Mouse (Mus musculus) MEL-GATA-1-ER (cell line): Measurements from ENCODE around the gene Snx14.

Source experiments
- DNase-seq: peaks from one replicate; pipeline ENCODE4 v3.0.0-alpha.2; 2012; ENCODE audit warnings: low read depth; ENCODE audit errors: extremely low read depth

Gene Snx14

GRCm38 (mm10) chr9:88388826-88389225 lies 49.9 kb downstream of the Snx14 start:
- DNase-seq, result no peak

GRCm38 (mm10) chr9:88380542-88380941 lies 58.2 kb downstream of the Snx14 start:
- no peak for DNase-seq

- DNase-seq, result peak; percentile 68
These were observed 58.7 kb downstream of the Snx14 start for GRCm38 (mm10) chr9:88380076-88380475.

GRCm38 (mm10) chr9:88379057-88379456 lies 59.7 kb downstream of the Snx14 start:
- no peak for DNase-seq

GRCm38 (mm10) chr9:88377483-88377882 lies 61.3 kb downstream of the Snx14 start:
- no peak for DNase-seq

DNA sequence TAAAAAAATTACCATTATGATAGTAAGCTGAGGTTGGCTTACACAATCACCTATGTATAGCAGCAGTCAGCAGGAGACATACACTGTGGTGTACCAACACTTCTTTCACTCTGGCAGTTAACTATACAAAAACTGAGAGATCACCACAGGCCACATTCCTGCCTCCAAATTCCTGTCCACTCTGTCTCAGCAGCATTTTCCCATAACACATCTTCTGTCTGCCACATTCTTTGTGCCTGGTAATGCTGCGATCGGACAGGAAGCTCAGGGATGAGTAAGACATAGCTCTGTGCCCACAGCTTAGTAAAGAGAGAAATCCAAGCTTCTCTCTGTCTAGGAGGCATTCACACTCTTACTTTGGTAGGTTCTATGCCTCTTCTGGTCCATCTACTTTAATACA lies 65.8 kb downstream of the Snx14 start:
- DNase-seq, result no peak

GRCm38 (mm10) chr9:88371201-88371600 lies 67.6 kb downstream of the Snx14 start:
- no peak for DNase-seq

DNA sequence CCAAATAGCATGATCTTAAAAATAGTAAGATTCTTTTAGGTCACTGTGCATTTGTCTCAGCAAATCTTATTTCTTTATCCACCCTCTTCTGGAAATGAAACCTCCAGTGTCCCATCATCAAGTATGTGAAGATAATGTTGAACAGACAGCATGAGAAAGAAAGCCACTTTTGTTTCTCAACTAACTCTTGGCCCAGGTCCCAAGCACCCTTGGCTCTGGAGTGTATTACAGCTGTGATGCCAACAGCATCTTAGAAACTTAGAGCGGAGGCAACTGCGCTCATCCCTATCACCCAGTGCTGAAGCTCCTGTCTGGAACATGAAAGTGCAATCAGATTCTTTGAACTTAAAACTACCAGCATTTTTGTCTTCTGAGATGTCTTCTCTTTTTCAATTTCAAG lies 69.1 kb downstream of the Snx14 start:
- no peak for DNase-seq

DNA sequence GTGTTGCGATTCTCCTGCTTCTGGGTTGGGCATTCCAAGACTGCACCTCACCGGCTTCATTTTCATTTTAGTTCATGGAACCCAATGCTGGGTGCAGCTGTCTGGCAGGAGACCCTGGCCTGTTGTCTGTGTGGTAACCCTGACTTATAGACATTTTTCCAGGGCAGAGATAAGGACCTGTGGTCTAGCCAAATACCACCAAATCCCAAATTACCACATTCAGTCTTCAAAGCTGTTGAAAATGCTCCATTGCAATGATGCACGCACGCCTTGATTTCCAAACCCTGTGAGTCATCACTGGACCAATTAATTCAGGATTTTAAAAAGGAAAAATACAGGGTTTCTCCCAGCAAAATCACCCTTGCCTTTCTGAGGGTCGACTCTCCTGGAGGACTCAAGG lies 70.3 kb downstream of the Snx14 start:
- no peak for DNase-seq

DNA sequence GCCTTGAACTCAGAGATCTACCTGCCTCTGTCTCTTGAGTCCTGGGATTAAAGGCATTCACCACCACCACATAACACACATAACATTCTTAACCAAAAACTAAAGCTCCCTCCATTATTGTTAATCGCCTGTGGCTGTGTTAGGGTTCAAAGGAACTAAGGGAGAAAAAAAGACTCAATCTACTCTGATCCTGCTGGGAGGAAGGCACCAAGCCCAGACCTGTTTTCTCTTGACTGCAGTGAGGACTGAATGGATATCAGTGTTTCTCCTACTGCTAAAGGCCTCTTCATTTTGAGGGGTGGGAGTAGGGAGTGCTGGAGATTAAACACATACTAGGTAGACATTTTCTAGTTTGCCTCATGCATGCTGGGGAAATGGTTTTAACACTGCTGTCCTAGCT lies 71.0 kb downstream of the Snx14 start:
- no peak for DNase-seq

- no peak for DNase-seq
These were observed 71.4 kb downstream of the Snx14 start for GRCm38 (mm10) chr9:88367322-88367721.

GRCm38 (mm10) chr9:88366819-88367218 lies 71.9 kb downstream of the Snx14 start:
- no peak for DNase-seq

DNA sequence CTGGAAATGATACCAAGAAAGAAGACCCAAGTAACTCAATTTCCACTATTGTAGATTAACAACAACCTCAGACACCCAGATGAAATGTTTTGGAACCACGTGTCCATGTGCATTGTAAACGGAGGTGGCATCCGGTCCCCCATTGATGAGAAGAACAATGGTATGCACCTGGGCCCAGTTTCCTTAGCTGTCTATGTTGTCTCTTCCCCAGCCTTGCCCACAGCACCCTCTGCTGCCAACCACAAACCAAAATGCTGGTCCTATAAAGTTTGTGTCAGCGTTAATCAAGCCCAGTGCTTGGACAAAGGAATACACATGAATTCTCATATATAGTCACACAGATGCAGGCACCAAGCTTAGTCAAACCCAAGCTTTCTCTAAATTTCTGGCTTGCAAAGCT lies 72.5 kb downstream of the Snx14 start:
- no peak for DNase-seq

DNA sequence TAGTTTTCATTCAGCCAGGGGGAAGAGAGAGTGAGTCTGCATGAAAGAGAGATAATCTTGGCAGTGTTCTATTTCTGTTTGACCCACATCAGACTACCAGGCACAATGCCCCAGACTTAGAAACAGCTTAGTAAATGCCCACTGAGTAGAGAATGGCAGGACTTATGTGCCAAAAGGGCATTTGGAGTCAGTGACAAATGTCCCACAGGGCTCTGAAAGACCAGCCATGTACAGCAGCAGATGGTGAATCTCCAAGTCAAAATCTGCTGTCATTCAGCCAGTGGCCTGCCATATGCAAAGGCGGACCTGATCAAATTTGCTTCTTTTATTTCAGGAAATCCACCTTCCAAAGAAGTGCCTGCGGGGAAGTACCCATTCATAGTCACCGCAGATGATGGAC lies 75.7 kb downstream of the Snx14 start:
- DNase-seq, result no peak

- peak; percentile 31 for DNase-seq
These were observed 76.5 kb downstream of the Snx14 start for GRCm38 (mm10) chr9:88362055-88362850.

- no peak for DNase-seq
These were observed 77.4 kb downstream of the Snx14 start for GRCm38 (mm10) chr9:88361211-88361909.

DNA sequence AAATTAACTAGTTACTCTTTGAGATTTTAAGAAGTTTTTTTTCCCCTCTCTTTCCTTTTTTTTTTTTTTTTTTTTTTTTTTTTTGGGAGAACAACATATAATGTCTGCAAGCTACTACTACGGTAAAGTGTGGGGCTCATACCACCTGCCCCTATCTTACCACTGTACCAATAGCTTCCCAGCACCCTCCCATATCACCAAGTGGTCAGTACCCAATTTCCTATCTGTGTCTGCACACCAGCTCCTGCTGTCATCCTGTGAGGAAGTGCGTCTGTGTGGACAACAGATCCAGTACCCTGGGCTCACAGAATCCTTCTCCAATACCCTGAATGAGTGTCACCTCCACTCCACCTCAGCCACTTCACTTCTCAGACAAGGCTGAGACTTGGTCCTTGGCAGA lies 79.6 kb downstream of the Snx14 start:
- DNase-seq, result peak; percentile 47

DNA sequence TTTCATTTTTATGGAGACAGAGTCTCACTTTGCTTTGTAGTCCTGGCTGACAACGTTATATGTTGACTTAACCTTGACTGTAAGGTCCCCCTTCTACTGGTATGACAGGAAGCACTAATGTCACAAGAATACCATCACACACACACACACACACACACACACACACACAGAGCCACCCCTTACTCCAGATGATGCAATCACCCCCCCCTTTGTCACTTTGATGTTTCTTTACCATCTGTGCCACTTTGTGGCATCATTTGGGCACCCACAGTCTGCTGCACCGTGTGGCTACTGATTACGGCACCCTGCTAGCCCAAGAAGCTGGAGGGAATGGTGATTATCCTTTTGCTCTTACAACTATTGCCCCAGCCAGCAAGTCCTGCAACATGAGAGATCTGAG lies 81.6 kb downstream of the Snx14 start:
- DNase-seq, result no peak

DNA sequence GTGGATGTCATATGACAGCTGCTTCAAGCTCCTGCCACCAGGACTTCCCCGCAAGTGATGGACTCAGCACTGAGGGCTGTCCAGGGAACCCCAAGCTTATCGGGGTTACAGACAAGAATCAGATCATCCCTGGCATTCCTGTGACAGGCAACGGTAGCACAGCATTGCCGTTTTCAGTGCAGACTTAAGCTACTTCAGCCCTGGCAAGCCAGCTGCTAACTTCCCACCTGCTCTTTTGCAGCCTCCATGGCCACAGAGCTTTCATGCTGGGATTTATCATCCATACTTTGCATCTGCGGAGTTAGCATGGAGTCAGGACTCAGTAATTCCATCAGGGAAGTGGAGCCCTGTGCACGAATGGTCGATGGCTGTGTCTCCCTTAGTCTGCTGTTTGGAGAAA lies 85.3 kb downstream of the Snx14 start:
- no peak for DNase-seq

- DNase-seq, result no peak
These were observed 86.0 kb downstream of the Snx14 start for GRCm38 (mm10) chr9:88352741-88353140.

DNA sequence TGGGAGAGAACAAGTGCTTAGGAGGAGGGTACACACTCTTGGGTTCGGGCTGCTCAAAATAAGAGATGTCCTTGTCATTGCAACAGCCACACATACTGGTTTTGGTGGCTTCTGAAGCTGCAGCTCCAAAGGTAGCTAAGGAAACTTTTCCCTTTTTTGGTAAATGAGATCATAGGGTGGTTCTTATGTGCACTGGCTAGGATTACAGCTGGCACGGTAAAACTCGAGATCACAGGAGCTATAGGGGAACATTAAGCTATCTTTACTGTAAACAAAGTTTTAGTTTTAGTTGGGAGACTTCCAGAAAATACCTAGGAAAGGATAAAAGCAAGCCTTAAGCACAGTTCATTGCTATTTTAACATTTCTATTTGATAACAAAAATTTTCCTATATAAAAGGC lies 87.6 kb downstream of the Snx14 start:
- no peak for DNase-seq

DNA sequence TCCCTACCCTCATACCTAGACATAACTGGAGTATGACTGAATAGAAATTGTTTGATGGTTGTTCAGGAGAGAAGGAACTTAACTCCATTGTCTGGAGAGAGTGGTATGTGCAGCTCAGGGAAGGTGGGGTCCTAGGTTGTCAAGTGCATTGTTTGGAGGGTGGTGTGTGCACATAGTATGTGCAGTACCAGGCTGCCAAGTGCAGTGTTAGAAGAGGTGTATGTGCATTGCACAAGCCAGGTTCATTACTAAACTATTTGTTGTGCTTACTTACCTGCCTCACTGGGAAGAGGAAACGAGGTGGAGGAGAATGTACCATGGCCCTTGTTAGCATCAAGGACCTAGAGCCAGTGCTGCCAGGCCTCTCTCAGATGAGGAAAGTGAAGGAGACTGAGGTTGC lies 88.4 kb downstream of the Snx14 start:
- no peak for DNase-seq

DNA sequence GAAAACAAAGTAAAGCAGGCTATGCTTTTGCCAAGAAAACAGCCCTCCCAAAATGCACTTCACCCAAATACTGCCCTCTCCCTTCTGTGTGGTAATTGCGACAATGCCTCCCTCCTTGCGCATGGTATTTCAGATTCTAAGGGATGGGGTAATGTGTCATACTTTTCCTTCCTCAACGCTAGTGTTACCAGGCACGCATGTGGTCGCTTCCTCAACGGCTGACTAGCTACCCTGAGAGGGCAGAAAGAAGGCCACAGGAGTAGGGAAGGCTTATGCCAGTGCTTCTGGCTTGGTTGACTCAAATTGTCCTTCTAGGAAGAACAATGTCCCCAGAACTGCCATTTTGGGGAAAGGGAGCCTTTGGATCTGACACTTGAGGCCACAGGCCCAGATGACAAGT lies 90.1 kb downstream of the Snx14 start:
- DNase-seq, result no peak
